Mouse (Mus musculus) right cerebral cortex, adult 2 months (tissue): ENCODE measurements around the gene C1qtnf7.
A peak's percentile ranks its signal among the peaks of the same experiment; 100 is the strongest.

Source experiments
- DNase-seq, 2 experiments: peaks; one replicate each; pipeline ENCODE4 v3.0.0; 2021 to 2022; ENCODE audit warnings: low spot score in 2 of 2

The C1qtnf7 gene

DNA sequence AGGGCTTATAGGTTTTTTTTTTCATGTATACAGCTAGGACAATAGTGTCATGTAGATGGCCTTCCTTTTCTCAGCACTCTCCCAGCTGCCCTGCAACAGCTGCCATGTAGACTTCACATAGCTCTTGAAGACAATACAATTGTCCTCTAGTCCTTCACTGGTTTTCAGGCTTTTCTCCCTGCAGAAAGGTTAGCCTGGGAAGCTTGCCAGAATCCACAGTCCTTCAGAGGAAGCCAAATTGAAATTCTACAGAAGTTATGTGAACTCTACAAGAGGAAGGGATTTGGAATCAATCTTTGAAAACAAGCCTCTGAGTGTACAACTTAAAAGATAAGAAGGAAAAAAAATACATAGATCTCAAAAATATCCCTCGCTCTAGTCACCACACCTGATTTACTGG is 94.4 kb downstream of the C1qtnf7 start:
- DNase-seq: no peak

- peak in 1 of 2 experiments; percentile 10 for DNase-seq
These were observed 106.4 kb downstream of the C1qtnf7 start for GRCm38 (mm10) chr5:43621575-43622299.

GRCm38 (mm10) chr5:43625407-43625806 is 110.1 kb downstream of the C1qtnf7 start:
- no peak for DNase-seq

- no peak for DNase-seq
These were observed 118.8 kb downstream of the C1qtnf7 start for GRCm38 (mm10) chr5:43634071-43634601.

GRCm38 (mm10) chr5:43634602-43635081 is 119.3 kb downstream of the C1qtnf7 start:
- DNase-seq: peak; percentile 63 to 70

GRCm38 (mm10) chr5:43645020-43645419 is 129.7 kb downstream of the C1qtnf7 start:
- no peak for DNase-seq

- no peak for DNase-seq
These were observed 131.9 kb downstream of the C1qtnf7 start for GRCm38 (mm10) chr5:43647098-43647774.

DNA sequence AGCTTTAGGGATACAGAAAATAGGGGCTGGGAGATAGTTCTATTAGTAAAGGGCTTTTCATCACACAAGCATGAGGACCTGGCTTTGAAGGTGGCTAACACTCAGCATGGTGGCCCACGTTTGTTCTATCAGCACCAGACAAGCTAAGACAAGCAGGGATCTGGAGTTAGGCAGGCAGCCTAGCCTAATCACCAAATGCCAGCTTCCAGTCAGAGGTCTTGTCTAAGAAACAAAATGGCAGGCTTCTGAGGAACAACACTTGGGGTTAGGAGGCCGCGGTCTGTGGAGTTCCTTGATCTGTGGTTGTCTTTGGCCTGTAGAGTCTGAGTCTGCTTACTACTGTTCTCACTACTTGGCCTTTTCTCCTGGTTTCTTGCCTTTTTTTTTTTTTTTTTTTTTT is 146.2 kb downstream of the C1qtnf7 start:
- DNase-seq: no peak

- DNase-seq: peak; percentile 49 to 50
These were observed 146.9 kb downstream of the C1qtnf7 start, which contains the start of gene Cc2d2a for GRCm38 (mm10) chr5:43661997-43662961. Gene Cc2d2a, plus strand, starts transcription at chr5:43662346.

DNA sequence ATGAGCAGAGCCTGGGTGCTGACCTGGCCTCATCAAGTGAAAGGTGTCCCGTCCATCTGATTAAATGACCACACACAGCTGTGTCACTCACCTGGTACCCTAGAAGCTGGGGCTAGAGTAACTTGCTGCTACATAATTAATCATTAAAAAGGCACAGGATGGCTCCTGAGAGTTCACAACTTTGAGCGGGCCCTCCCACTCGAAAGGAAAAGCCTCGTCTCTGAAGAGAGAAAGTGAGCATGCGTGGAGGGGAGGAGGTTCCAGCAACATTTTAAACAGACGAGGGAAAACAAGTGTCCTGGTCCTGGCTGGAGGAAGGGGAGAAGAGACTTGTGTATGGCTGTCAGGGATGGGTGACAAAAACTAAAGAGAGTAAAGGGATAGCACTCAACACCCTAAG is 148.2 kb downstream of the C1qtnf7 start:
- no peak for DNase-seq

DNA sequence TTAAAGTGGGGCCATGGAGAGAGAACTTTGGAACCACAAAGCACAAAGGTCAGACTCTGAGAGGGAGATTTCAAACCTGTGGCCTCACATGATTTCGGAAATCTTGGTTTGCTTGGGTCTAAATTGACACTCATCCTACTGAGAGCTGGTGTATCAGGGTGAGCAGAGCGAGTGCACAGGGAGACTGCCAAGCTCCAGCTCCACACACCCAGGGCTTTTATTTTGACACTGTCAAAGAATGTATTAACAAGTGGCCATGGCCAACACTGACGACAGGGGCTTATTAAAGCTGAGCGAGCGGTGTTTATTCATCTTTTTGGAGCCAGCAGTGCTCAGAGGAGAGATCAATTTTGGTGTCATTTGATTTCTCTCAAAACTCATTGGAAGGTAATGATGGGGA is 149.8 kb downstream of the C1qtnf7 start:
- DNase-seq: no peak
